Mouse (Mus musculus) lung, postnatal 36 days (tissue): Measurements from ENCODE around the gene Ptprm.

Source experiments
- DNase-seq: peaks from one replicate; pipeline ENCODE4 v3.0.0; 2022; ENCODE audit warnings: mixed read lengths

Ptprm gene

DNA sequence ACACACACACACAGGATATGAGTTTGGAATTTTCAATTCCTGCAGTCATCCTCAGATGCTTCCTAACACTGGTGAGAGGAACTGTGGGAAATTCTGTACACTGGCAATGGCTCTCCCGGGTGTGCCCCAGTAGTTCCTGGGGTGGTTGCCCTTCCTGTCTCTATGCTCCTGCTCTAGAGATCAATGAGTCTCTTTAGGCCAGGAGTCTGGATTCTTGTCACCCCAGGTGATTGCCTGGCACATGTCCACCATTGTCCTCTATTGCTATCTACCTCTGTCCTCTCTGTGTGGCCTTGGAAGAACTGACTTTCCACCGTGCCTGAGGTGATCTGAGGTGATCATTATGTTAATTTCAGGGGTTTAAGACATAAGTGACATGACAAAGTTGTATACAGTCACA, 10.8 kb downstream of the Ptprm start:
- no peak for DNase-seq

DNA sequence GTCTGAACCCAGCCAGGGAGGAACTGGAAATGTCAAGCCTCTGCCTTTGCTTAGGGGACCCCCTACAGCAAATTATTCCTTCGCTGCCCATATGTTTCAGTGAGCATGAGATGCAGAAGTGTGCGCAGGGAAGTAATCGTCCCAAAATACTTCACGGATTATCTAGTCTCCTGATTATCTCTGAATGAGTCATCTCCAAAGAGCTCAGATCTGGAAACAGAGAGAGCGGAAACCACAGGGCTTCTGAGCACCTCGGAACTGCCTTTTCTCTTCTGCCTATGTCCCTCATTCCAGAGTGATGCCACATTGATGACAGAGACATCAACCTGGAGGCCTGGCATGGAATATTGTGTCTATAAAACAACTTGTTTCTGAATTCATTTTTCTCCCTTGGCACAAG, 11.3 kb downstream of the Ptprm start:
- no peak for DNase-seq

GRCm38 (mm10) chr17:67340362-67340761, 13.9 kb downstream of the Ptprm start:
- no peak for DNase-seq

GRCm38 (mm10) chr17:67339569-67339968, 14.7 kb downstream of the Ptprm start:
- DNase-seq: no peak

- no peak for DNase-seq
These were observed 19.9 kb downstream of the Ptprm start for GRCm38 (mm10) chr17:67334310-67334709.

DNA sequence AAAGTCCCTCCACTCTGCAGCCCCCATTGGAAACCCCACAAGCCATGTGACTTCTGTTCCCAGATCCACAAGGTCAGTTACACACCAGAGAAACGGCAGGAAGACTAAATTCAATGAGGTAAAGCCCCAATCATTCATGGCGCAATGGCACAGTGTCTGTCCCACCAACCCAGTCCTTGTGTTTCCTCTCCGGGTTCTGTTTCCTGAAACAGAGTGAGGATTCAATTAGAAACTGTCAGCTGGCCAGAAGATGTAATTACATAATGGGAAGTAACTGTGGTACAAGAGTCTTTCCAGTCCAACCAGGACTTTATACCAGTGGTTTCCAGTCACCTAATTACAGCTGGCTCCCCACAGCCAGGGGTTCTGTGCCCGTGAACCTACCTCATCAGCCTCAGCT, 24.8 kb downstream of the Ptprm start:
- peak; percentile 42 for DNase-seq

GRCm38 (mm10) chr17:67324499-67324832, 29.8 kb downstream of the Ptprm start:
- no peak for DNase-seq

- DNase-seq: no peak
These were observed 30.3 kb downstream of the Ptprm start for GRCm38 (mm10) chr17:67323777-67324498.

- DNase-seq: peak; percentile 76
These were observed 39.6 kb downstream of the Ptprm start for GRCm38 (mm10) chr17:67314491-67315205.

GRCm38 (mm10) chr17:67308421-67308820, 45.8 kb downstream of the Ptprm start:
- DNase-seq: no peak

DNA sequence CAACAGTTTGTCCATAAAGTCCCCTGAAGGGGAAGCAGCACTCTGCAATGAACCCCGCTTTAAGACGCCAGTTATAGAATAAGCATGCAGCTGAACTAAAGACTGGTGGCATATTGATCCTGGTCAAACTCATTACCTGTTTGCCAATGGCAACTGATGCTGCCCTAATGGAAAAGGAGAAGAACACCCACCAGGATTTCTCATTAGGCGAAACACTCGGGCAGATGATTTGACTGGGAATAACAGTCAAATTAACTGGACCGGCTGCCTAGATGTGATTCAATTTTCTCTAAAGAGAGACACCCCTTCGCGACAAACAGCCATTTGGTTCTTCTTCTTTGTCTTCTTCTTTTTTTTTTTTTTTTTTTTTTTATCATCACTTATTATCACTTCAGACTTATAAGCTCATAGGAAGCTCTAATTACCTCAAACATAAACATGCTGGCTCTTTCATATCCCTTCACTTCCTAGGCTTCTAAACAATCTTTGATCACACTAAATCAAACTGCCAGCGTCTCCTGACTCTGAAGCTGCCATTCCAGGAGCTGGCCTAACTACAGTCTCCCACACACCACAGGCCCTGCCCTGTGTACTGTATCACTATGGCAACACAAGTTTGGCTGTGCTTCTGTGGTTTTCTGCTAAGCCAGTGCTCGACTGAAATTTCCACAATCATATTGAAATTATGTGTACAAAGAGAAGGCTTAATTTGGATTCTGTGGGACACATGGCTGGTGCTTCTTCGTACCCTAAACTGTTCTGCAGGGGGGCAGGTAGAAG, 48.0 kb downstream of the Ptprm start:
- DNase-seq: peak; percentile 26

DNA sequence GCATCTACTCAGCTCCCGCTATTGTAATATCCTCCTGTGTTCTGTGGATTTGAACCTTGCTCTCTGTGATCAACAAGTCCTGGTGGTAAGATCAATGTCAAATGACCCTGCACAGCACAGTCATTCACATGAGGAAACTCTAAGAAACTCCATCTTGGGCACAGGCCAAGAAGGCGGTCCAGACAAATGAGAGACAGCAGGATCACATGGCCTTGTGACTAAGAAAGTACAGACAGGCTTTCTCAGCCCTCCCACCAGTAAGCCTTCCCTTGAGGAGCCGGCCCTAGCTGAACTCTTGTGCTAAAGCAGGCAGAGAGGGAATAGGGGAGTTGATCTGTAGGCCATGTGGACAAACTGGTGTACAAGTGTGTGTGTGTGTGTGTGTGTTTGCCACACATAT, 49.4 kb downstream of the Ptprm start:
- DNase-seq: peak; percentile 85

DNA sequence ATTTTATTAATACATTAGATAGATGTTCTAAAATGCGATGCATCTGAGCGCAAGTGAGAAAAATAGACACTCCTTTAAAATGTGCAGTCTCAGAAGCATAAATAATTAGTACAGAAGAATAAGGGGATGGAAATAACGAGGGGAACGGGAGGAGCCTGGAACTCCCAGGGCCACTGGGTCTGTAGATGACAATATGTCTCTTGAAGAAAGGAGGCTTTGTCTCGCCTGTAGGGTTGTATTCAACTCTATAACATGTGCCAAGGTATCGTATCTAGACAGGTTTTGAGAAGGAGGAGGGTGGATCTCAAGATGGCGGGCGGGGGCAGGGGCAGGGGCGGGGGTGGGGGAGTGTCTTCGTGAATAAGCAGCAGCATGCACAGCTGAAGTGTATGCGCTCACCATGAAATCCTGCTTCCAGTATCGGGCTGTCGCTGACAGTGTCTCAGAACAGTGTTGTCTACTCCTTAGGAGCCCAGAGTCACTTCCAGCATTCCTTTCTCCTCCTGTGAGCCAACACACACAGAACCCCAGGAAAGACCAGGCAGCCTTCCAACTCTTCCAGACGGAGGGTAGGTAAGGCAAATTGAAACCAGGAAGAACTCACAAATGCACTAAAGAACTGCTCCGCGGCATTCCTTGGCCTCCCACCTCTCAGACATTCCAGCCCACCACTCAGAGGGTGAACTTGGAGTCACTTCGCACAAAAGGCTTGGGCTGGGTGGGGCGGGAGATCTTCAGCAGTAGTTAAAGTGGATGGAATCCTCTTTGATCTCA, 50.7 kb downstream of the Ptprm start:
- DNase-seq: peak; percentile 80

GRCm38 (mm10) chr17:67302569-67302968, 51.7 kb downstream of the Ptprm start:
- no peak for DNase-seq

- DNase-seq: no peak
These were observed 52.2 kb downstream of the Ptprm start for GRCm38 (mm10) chr17:67302074-67302473.

- DNase-seq: no peak
These were observed 52.9 kb downstream of the Ptprm start for GRCm38 (mm10) chr17:67301367-67301766.

DNA sequence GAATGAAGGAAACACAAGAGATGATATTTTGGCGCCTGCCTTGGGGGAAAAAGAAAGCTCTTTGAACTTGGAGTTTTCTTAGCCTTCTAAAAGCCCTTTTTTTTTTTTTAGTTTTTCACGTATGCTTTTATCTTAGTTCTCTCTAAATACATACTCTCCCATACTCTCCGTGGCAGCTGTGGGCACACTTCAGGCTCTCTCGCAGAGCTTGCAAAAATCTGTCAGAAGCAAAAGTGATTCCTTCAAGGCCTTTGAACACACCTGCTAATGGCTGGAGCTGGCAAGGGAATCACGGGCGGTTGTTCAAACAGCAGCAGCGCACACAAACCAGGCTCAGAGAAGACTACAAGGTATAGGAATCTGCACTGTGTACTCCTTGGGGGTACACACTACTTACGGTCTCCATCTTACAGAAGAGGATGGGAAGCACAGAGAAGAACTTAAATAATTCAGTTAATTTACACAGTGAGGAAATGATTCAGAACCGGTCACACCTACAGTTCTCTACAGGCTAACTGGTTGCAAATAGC, 55.9 kb downstream of the Ptprm start:
- DNase-seq: no peak

DNA sequence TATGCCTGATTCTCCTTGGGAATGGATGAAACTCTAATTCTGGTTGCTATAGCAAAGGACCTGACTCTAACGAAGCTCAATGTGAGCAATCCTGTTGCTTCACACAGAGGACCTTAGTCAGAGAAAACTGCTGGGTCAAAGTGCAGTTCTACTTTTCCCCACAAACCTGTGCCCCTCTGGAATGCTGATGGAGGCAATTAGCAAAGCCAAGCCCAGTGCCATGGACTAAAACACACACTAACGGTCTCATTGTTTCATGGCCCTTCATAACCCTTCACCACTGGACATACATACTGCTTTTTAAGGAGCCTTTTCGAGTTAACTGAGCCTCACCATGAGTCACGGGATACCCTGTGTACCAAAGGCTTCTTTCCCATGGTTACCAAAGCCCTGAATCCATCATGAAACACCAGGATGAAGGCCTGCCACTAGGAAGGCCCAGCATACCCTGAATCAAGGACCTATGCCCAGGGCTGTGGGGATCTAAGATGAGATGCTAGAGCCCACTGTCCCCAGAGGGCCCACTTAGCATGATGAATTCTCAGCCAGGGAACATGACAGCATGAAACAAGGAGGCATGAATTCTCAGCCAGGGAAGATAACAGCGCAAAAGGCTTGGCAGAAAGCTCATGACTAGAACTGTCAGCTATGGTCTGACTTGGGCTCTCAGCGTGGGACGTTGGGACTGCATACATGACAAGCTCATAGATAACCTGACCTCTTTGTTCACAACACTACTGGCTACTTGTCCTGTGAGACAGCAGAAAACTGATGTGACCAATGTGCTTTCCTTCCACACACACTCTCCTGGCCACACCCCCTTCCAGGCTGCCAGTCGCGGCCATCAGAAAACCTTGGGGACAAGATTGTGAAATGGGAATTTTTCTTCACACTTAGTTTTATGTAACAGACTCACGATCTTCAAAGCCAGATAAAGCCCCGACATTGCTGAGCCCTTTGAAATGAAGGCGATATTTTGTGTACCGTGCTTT, 57.4 kb downstream of the Ptprm start:
- peak; percentile 44 for DNase-seq

DNA sequence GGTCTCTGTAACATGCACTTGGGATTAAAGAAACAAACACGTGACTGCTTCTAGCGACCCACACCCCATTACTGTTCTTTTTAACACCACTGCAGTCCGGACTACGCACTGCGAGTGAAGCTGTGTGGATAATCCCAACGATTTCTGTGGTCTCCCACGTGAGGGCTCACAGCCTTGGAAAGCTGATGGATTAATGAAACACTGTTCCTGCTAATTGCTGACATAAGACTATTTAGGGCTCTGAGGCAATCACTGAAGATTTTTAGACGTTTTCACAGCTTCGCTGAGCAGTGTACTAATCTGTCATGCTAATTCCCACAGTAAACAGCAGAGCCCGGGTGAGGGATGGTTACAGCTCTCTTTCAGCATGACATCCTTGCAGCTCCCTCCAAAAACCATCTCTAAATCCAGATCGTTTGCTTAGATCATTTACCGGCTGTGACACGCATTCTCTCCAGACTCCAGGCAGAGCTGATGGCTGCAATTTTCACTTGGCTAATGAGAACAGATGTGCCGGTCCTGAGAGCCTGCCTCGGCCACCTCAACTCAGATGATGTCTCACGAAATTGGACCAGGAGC, 63.5 kb downstream of the Ptprm start:
- DNase-seq: no peak

DNA sequence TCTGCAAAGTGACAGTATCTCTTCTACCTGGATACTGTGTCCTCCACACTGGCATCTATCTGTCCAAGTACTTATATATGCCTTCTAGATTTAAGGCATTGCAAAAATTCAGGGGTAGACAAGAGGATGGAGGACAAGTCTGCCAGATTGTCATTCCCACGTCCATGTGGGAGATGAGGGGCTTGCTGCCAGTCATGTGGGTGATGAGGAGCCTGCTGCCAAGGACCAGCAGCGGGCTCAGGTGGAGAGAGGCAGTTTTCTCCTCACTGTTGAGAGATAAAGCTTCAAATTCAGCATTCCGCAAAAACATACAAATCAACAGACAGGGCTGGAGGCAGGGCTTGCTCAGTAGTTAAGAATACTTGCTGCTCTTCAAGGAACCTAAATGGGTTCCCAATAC, 66.8 kb downstream of the Ptprm start:
- no peak for DNase-seq

DNA sequence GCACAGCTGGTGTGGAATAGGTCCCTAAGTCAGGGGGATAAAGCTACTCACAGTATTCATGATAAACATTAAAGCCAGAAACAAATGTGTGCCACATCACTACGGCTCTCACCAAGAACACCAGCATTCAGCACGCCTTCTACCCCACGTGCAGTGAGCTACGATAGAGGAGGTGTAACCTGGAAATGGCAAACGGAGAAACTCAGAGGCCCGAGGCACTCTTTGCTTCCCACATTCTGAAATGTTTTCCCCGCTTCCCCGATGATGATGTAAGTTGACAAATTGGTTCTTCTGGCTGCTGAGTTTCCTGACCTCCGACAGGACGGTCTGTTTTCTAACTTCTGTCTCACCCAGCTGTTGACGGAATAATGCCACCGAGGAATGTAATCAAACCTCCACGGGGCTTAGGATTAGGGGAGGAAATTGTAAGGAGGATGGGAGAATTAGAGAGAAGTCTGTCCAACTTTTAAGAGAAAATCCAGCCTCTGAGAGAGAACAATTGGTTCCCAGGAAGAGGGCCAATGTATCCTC, 72.6 kb downstream of the Ptprm start:
- DNase-seq: no peak
